Mouse (Mus musculus): ENCODE results near the gene Usp8. TPM values are rescaled to one million over a fixed set of nuclear protein-coding genes. Genes with fewer than 3 reads are reported as not detected.

Gene Usp8
- total and polyA plus RNA-seq, 2 experiments from 2014 or later = 9.0 to 19.0 TPM

DNA sequence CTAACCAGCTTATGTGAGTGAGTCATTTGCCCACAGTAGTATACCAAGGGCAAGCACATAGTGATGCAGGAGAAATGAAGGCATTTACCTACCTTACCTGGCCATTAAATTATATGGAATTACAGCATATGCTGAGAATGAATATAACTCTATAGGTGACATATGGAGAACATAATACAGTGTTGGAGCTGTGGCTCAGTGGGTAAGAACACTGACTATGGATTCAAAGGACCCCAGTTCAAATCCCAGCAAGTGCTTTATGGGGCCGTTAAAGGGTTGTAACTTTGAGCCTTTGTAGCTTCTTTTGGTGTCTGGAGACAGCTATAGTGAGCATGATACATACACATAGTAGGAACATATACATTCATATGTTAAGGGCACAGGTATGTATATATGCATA, 74.3 kb downstream of the Usp8 start:
- no peaks in the 10 kb centered on the region for H3K4me1 ChIP-seq (ENCODE audit: control insufficient read depth, insufficient read depth)
- H3K27me3 ChIP-seq (ENCODE audit: control insufficient read depth, insufficient read depth, low read length) = no peaks in the 10 kb centered on the region
- no peak for TF ChIP-seq EP300 (IDR thresholded peaks at IDR 0.05; ENCODE audit: low read depth)
- TF ChIP-seq CTCF (IDR thresholded peaks at IDR 0.05; ENCODE audit: low read depth) = no peak
- ATAC-seq (ENCODE audit: insufficient read depth, low read depth) (no peak), DNase-seq (ENCODE audit: low spot score) (no peak)
- no peak overlapping the region for H3K4me2 ChIP-seq (ENCODE audit: low read depth, low read length)
- no peak overlapping the region for H3K9ac ChIP-seq (replicated peaks; ENCODE audit: low read depth, low read length)
- no peaks in the 10 kb centered on the region for H3K36me3 ChIP-seq (replicated peaks; ENCODE audit: control insufficient read depth, insufficient read depth, low read length)
- no peak overlapping the region for H3K4me3 ChIP-seq (ENCODE audit: low read depth, low read length)
- WGBS = 84% methylated on average over 1 of the region's 1 CpGs
- no peaks in the 10 kb centered on the region for H3K9me3 ChIP-seq (replicated peaks; ENCODE audit: control insufficient read depth, low read length)
- no peak overlapping the region for H3K27ac ChIP-seq (ENCODE audit: low read depth)

DNA sequence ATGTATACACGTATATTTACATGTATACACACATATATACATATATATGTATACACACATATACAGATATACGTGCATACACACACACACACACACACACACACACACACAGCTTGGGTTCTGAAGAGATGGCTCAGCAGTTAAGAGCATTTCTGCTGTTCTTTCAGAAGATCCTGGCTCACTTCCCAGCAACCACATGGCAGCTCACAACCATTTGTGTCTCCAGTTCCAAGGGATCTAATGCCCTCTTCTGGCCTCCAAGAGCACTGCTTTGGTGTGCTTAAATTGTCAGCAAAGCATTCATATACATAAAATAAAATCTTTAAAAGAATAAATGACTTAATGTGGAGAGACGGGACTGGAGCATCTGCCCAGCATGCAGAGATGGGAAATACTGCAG, 75.3 kb downstream of the Usp8 start:
- peak; percentile 49; the same call in 1 of the 2 replicates for ATAC-seq (ENCODE audit: insufficient read depth, low read depth)
- TF ChIP-seq EP300 (IDR thresholded peaks at IDR 0.05; ENCODE audit: low read depth) (no peak), CTCF (IDR thresholded peaks at IDR 0.05; ENCODE audit: low read depth) (peak; percentile 55)
- DNase-seq (ENCODE audit: low spot score) = peak; percentile 55
- Histone ChIP-seq H3K9me3 (replicated peaks; ENCODE audit: control insufficient read depth, low read length) (no peaks in the 10 kb centered on the region), H3K4me1 (ENCODE audit: control insufficient read depth, insufficient read depth) (no peaks in the 10 kb centered on the region), H3K36me3 (replicated peaks; ENCODE audit: control insufficient read depth, insufficient read depth, low read length) (no peaks in the 10 kb centered on the region), H3K4me2 (ENCODE audit: low read depth, low read length) (no peak overlapping the region), H3K27me3 (ENCODE audit: control insufficient read depth, insufficient read depth, low read length) (no peaks in the 10 kb centered on the region), H3K27ac (ENCODE audit: low read depth) (no peak overlapping the region), H3K9ac (replicated peaks; ENCODE audit: low read depth, low read length) (no peak overlapping the region), H3K4me3 (ENCODE audit: low read depth, low read length) (no peak overlapping the region)
- WGBS = 77% methylated on average over 3 of the region's 3 CpGs

DNA sequence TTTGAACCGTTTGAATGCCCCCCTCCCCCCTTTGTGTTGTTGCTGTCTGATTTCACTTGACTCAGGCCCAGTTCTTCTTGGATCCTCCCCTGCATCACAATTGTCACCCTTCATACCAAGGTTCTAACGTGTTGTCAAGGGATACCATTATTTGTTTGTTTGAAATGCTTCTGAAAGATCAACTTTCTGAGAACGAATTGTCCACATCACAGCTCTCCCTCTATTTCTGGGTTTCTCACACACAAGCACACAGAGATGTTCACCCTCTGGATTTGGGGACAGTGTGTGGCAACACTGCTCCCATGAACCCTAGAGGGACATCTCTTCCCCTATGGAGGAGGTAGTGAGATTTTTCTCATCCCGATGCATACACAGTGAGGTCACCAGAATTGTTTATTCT, 76.2 kb downstream of the Usp8 start, which contains the start of gene Usp50:
Gene Usp50, minus strand, starts transcription at position 101 of the 400 bp plus-strand sequence.
- Histone ChIP-seq H3K4me3 (ENCODE audit: low read depth, low read length) (no peak within 1 kb of the TSS), H3K27ac (ENCODE audit: low read depth) (no peak within 1 kb of the TSS), H3K9me3 (replicated peaks; ENCODE audit: control insufficient read depth, low read length) (no peaks in the 10 kb centered on the region), H3K36me3 (replicated peaks; ENCODE audit: control insufficient read depth, insufficient read depth, low read length) (no peaks in the 10 kb centered on the region), H3K27me3 (ENCODE audit: control insufficient read depth, insufficient read depth, low read length) (no peaks in the 10 kb centered on the region), H3K4me1 (ENCODE audit: control insufficient read depth, insufficient read depth) (no peaks in the 10 kb centered on the region), H3K9ac (replicated peaks; ENCODE audit: low read depth, low read length) (no peak within 1 kb of the TSS), H3K4me2 (ENCODE audit: low read depth, low read length) (no peak within 1 kb of the TSS)
- TF ChIP-seq CTCF (IDR thresholded peaks at IDR 0.05; ENCODE audit: low read depth) = no peak
- no peak for TF ChIP-seq EP300 (IDR thresholded peaks at IDR 0.05; ENCODE audit: low read depth)
- ATAC-seq (ENCODE audit: insufficient read depth, low read depth) = no peak
- DNase-seq (ENCODE audit: low spot score) = no peak
- WGBS = 62% methylated on average over 4 of the region's 4 CpGs

DNA sequence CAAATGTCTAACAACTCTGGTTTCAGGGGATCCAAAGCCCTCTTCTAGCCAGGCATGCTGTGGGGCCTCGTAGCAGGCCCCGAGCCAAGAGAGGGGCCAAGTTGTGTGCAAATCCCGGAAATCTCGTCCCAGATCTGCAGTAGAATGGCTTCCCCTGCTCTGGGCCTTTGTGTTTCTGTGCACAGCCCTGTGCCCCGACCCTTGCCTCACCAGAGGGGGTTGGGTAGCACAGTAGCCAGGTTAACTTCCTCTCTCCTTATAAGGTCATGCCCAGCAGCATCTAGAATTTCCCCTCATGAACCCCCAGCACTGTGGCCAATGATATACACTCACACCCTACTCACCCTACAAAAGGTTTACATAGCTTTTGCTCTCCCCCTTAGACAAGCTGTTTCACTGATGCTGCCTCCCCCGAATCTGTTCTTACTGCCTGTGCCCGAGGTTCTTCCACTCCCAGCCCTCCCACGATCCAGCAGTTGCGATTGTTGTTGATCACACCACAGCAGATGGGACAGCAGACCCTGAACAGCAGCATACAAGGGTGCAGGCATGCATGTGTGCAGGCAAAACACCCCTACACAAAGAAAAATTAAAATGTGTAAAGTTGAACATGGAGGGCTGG, 80.7 kb downstream of the Usp8 start:
- H3K4me3 ChIP-seq (ENCODE audit: low read depth, low read length) = no peak overlapping the region
- ATAC-seq (ENCODE audit: insufficient read depth, low read depth) (no peak), DNase-seq (ENCODE audit: low spot score) (no peak)
- H3K4me2 ChIP-seq (ENCODE audit: low read depth, low read length) = no peak overlapping the region
- WGBS = 36% methylated on average over 9 of the region's 9 CpGs
- no peaks in the 10 kb centered on the region for H3K27me3 ChIP-seq (ENCODE audit: control insufficient read depth, insufficient read depth, low read length)
- no peak for TF ChIP-seq EP300 (IDR thresholded peaks at IDR 0.05; ENCODE audit: low read depth)
- TF ChIP-seq CTCF (IDR thresholded peaks at IDR 0.05; ENCODE audit: low read depth) = no peak
- H3K27ac ChIP-seq (ENCODE audit: low read depth) = no peak overlapping the region
- no peaks in the 10 kb centered on the region for H3K4me1 ChIP-seq (ENCODE audit: control insufficient read depth, insufficient read depth)
- H3K36me3 ChIP-seq (replicated peaks; ENCODE audit: control insufficient read depth, insufficient read depth, low read length) = peaks cover 28% of the 10 kb centered on the region
- no peak overlapping the region for H3K9ac ChIP-seq (replicated peaks; ENCODE audit: low read depth, low read length)
- no peaks in the 10 kb centered on the region for H3K9me3 ChIP-seq (replicated peaks; ENCODE audit: control insufficient read depth, low read length)

DNA sequence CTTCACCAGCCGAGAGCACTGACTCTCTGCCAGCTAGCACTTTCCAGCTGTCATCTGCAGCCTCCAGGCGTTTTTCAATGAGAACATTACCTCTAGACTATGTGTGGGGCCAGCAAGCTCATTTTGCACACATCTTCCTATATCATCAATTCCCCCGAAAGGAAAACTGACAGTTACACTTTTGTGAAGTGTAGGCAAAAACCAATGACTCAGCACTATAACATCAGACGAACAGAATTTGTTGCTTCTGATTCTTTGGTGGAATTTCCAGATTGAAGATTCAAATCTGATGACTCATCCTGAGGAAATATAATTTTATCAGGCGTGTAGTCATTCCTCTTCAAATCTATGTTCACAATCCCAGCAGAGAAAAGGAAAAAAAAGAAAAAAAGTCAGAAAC, 85.5 kb downstream of the Usp8 start:
- ATAC-seq (ENCODE audit: insufficient read depth, low read depth) = no peak
- H3K9ac ChIP-seq (replicated peaks; ENCODE audit: low read depth, low read length) = no peak overlapping the region
- 66% methylated on average over 5 of the region's 5 CpGs for WGBS
- no peak for TF ChIP-seq CTCF (IDR thresholded peaks at IDR 0.05; ENCODE audit: low read depth)
- TF ChIP-seq EP300 (IDR thresholded peaks at IDR 0.05; ENCODE audit: low read depth) = no peak
- H3K27ac ChIP-seq (ENCODE audit: low read depth) = no peak overlapping the region
- H3K36me3 ChIP-seq (replicated peaks; ENCODE audit: control insufficient read depth, insufficient read depth, low read length) = peaks cover 65% of the 10 kb centered on the region
- no peaks in the 10 kb centered on the region for H3K9me3 ChIP-seq (replicated peaks; ENCODE audit: control insufficient read depth, low read length)
- no peaks in the 10 kb centered on the region for H3K4me1 ChIP-seq (ENCODE audit: control insufficient read depth, insufficient read depth)
- no peak overlapping the region for H3K4me2 ChIP-seq (ENCODE audit: low read depth, low read length)
- no peak overlapping the region for H3K4me3 ChIP-seq (ENCODE audit: low read depth, low read length)
- no peak for DNase-seq (ENCODE audit: low spot score)
- no peaks in the 10 kb centered on the region for H3K27me3 ChIP-seq (ENCODE audit: control insufficient read depth, insufficient read depth, low read length)

DNA sequence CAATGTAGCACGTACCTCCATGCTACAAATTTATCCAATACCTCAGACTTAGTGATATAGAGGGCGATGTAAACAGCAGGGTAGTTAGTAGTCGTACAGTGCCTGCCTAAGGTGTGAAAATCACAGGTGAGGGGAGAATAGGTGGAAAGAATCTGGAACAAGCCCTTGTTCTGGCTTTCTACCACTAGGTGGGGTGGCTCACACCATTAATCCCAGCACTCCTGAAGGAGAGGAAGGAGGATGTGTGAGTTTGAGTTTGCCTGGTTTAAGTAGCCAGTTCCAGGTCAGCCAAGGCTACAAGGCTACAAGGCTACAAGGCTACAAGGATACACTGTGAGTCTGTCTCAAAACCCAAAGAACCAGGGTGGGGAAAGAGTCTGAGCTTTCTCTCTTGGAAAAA, 88.6 kb downstream of the Usp8 start:
- H3K4me1 ChIP-seq (ENCODE audit: control insufficient read depth, insufficient read depth) = no peaks in the 10 kb centered on the region
- ATAC-seq (ENCODE audit: insufficient read depth, low read depth) (no peak), DNase-seq (ENCODE audit: low spot score) (no peak)
- H3K4me3 ChIP-seq (ENCODE audit: low read depth, low read length) = no peak overlapping the region
- TF ChIP-seq EP300 (IDR thresholded peaks at IDR 0.05; ENCODE audit: low read depth) = no peak
- peak; percentile 29; the same call in 1 of the 2 replicates for TF ChIP-seq CTCF (IDR thresholded peaks at IDR 0.05; ENCODE audit: low read depth)
- 81% methylated on average over 3 of the region's 3 CpGs for WGBS
- no peaks in the 10 kb centered on the region for H3K9me3 ChIP-seq (replicated peaks; ENCODE audit: control insufficient read depth, low read length)
- no peak overlapping the region for H3K27ac ChIP-seq (ENCODE audit: low read depth)
- H3K36me3 ChIP-seq (replicated peaks; ENCODE audit: control insufficient read depth, insufficient read depth, low read length) = peaks cover 83% of the 10 kb centered on the region
- no peaks in the 10 kb centered on the region for H3K27me3 ChIP-seq (ENCODE audit: control insufficient read depth, insufficient read depth, low read length)
- H3K9ac ChIP-seq (replicated peaks; ENCODE audit: low read depth, low read length) = no peak overlapping the region
- H3K4me2 ChIP-seq (ENCODE audit: low read depth, low read length) = no peak overlapping the region

Data from heart, postnatal 0 days (tissue).